Mouse (Mus musculus) spleen, adult 2 months (tissue): ENCODE results near the gene Agpat2.

Experiments
- CTCF ChIP-seq: fragments of 200-500 bp; IDR thresholded peaks from 2 replicates; pipeline ENCODE4 v1.5.1; 2011; ENCODE audit warnings: mild to moderate bottlenecking, inconsistent platforms; ENCODE audit not compliant: insufficient read depth, insufficient read length, insufficient replicate concordance; ENCODE audit errors: extremely low read depth
- POLR2A ChIP-seq: fragments of 200-500 bp; IDR thresholded peaks from 2 replicates; pipeline ENCODE4 v1.6.1; 2011; ENCODE audit warnings: low read depth, low read length, inconsistent platforms

DNA sequence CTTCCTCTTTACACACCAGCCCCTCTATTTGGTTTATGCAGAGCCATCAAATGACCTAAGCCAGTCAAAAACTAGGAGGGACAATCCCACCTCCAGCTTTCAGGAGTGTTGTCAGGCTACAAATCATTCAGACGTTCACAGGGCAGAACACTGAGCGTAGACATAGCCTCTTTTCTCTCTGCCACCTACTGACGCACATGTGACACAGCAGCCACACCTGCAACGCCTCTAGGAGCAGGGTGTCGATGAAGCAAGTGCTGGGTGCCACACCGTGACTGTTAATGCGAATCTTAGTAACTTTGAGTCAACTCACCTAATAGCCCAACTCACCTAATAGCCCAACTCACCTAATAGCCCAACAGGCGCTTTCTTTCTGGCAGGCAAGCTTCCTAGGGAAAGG is 34.9 kb upstream of the Agpat2 start:
- TF ChIP-seq CTCF (peak; percentile 63; the same call in 1 of the 2 replicates), POLR2A (no peak)
